8 mouse cellular contexts compared by ENCODE assay signal in the genomic region with DNA sequence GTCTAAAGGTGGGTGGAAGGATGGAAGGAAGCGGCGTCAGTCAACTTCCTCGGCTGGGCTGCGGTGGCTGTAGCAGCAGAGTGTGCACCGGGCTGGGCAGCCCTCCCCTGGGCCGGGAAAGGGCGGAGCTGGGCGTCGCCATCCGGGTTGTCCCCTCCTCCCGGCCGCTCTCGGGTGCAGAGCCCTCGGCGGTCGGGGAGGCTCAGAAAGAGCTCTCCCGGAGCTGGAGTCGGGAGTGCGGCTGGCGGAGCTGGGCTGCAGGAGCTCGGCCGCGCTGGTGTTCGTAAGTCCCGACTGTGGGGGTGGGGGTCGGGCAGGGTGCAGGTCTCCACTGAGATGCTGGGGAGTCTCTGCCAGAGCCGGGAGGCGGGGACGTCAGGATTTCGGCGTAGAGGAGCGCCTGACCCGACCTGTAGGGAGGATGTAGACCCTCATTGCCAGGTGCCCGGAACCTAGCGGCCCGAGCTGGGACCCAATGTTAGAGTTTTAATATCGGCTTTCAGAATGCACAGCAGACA. TPM values are rescaled to one million over a fixed set of nuclear protein-coding genes. Genes with fewer than 3 reads are reported as not detected.
DNase-seq lines count a peak whose midpoint lies in the region; ATAC-seq and TF ChIP-seq lines count a peak whose summit lies in the region.

TSS of gene Paqr8 (plus strand) at position 203 of the 518 bp plus-strand sequence.

- peak within 1 kb of the TSS; percentile 28 for H3K9ac ChIP-seq in intestine, postnatal 0 days (ENCODE audit: low read depth, low read length)

- ATAC-seq in granulocyte monocyte progenitor cell, adult 5-6 weeks (replicated peaks; ENCODE audit: poor library complexity, severe bottlenecking) = peak; percentile 93
- ATAC-seq in intestine, postnatal 0 days = peak; percentile 93

- peak; percentile 8; the same call in 1 of the 2 replicates for TF ChIP-seq CTCF in intestine, postnatal 0 days (IDR thresholded peaks at IDR 0.05; ENCODE audit: low read depth)

- DNase-seq in adrenal gland, adult 18-20 months (ENCODE audit: low spot score in 2 of 2) = peak; percentile 87 to 90
- peak; percentile 92 for DNase-seq in embryo, embryonic 11 days
- peak; percentile 86 to 88 for DNase-seq in left cerebral cortex, postnatal 36 days (ENCODE audit: low spot score in 2 of 2)
- peak; percentile 84 for DNase-seq in midbrain, embryonic 10.5 days (ENCODE audit: low spot score)
- DNase-seq in right cerebral cortex, postnatal 36 days (ENCODE audit: low spot score in 2 of 2) = peak; percentile 80 to 85
- peak; percentile 82 to 85 for DNase-seq in urinary bladder, postnatal 4 days (ENCODE audit: low spot score in 2 of 2)

- H3K4me2 ChIP-seq in intestine, postnatal 0 days (replicated peaks; ENCODE audit: low read depth) = peak within 1 kb of the TSS; percentile 85

- no peaks in the 10 kb centered on the region for H3K4me1 ChIP-seq in intestine, postnatal 0 days (replicated peaks; ENCODE audit: control insufficient read depth, insufficient read depth, low read length)
- H3K4me1 ChIP-seq in midbrain, embryonic 10.5 days = peaks cover 21% of the 10 kb centered on the region

- intact Hi-C loops in left cerebral cortex, postnatal 36 days (cut with DNase I) = loop anchor here (5.0 to 10.0 kb wide), 4 partner anchors 42 to 278 kb away; no protein-coding TSS in a partner anchor

- H3K4me3 ChIP-seq in intestine, postnatal 0 days (ENCODE audit: low read depth, low read length) = peak within 1 kb of the TSS; percentile 60
- peak within 1 kb of the TSS; percentile 64 for H3K4me3 ChIP-seq in midbrain, embryonic 10.5 days

- H3K9me3 ChIP-seq in intestine, postnatal 0 days (ENCODE audit: control insufficient read depth) = no peaks in the 10 kb centered on the region
- no peaks in the 10 kb centered on the region for H3K9me3 ChIP-seq in midbrain, embryonic 10.5 days (replicated peaks)

- no peaks in the 10 kb centered on the region for H3K36me3 ChIP-seq in intestine, postnatal 0 days (ENCODE audit: control insufficient read depth, insufficient read depth)
- no peaks in the 10 kb centered on the region for H3K36me3 ChIP-seq in midbrain, embryonic 10.5 days

- H3K27ac ChIP-seq in intestine, postnatal 0 days (ENCODE audit: low read depth, low read length) = peak within 1 kb of the TSS; percentile 72
- H3K27ac ChIP-seq in midbrain, embryonic 10.5 days (replicated peaks) = peak within 1 kb of the TSS; percentile 84

- under 1% methylated on average over 36 of the region's 37 CpGs for WGBS in intestine, postnatal 0 days
- whole genome bisulfite sequencing in midbrain, embryonic 10.5 days = under 1% methylated on average over 37 of the region's 37 CpGs

- no peaks in the 10 kb centered on the region for H3K27me3 ChIP-seq in intestine, postnatal 0 days (replicated peaks; ENCODE audit: control insufficient read depth, insufficient read depth, low read length)
- peaks cover 7% of the 10 kb centered on the region; the same call in 1 of the 2 replicates for H3K27me3 ChIP-seq in midbrain, embryonic 10.5 days (ENCODE audit: low read depth, poor library complexity, severe bottlenecking)

RNA-seq across cellular contexts. Expression of gene Paqr8, which starts in this region (rescaled TPM):
- total RNA-seq in adrenal gland, adult 18-20 months (2021) = 10 to 100 TPM; 41.0 to 48.2 TPM
- 3.0 and 3.1 TPM in 2 replicates for total RNA-seq in granulocyte monocyte progenitor cell, adult 5-6 weeks (2014; fragmentation: Nextera tagmentation)
- 2.6 and 2.9 TPM in 2 replicates for total RNA-seq in granulocyte monocyte progenitor cell, adult 5-6 weeks (2017)
- polyA plus RNA-seq in intestine, postnatal 0 days (2015; fragmentation: Nextera tagmentation; extraction: Ambion mirVana) = 2.9 and 3.1 TPM in 2 replicates
- 100 to 1,000 TPM; 123 to 125 TPM for total RNA-seq in left cerebral cortex, postnatal 36 days (2021)
- 5.3 and 6.4 TPM in 2 replicates for polyA plus RNA-seq in midbrain, embryonic 10.5 days (2016; fragmentation: Nextera tagmentation; extraction: Ambion mirVana)

Comparison
In these comparisons a context has a peak if more than half of its experiments do, and no peak if none do; other contexts are left out.
1. Peak in every context shown above with its lines: DNase-seq, ATAC-seq, H3K4me3 ChIP-seq and H3K27ac ChIP-seq.
2. RNA of gene Paqr8 (total RNA-seq): 123 to 125 TPM in left cerebral cortex, postnatal 36 days and 41.0 to 48.2 TPM in adrenal gland, adult 18-20 months; 2.6 to 3.1 TPM in granulocyte monocyte progenitor cell, adult 5-6 weeks; every median in the first group is over 10 times any median in the second.